Mouse (Mus musculus) erythroblast, embryonic 14.5 days (primary cell): ENCODE measurements around the gene Dlgap5. TPM values are rescaled to one million over a fixed set of nuclear protein-coding genes. Genes with fewer than 3 reads are reported as not detected.

Source experiments
- H3K27me3 ChIP-seq: 2 replicates; pipeline ENCODE4 v1.6.1; 2012; ENCODE audit warnings: inconsistent platforms; ENCODE audit not compliant: control insufficient read depth
- H3K36me3 ChIP-seq: 2 replicates; pipeline ENCODE4 v1.6.1; 2012; ENCODE audit warnings: mild to moderate bottlenecking, inconsistent platforms; ENCODE audit not compliant: control insufficient read depth
- H3K4me1 ChIP-seq: 2 replicates; pipeline ENCODE4 v1.6.1; 2012; ENCODE audit warnings: inconsistent platforms; ENCODE audit not compliant: control insufficient read depth
- H3K4me3 ChIP-seq: replicated peaks from 2 replicates; pipeline ENCODE3; 2012; ENCODE audit warnings: moderate library complexity, mild to moderate bottlenecking, inconsistent platforms
- H3K9me3 ChIP-seq: 2 replicates; pipeline ENCODE4 v1.6.1; 2012; ENCODE audit warnings: low read length, inconsistent platforms, mixed read lengths; ENCODE audit not compliant: control insufficient read depth
- GATA1 ChIP-seq: IDR thresholded peaks from 2 replicates; pipeline ENCODE4 v1.6.1; 2012; ENCODE audit warnings: low read length, inconsistent platforms, mixed read lengths
- TAL1 ChIP-seq: IDR thresholded peaks from 3 replicates; pipeline ENCODE4 v1.6.1; 2012; ENCODE audit warnings: low read length, inconsistent platforms, mixed read lengths
- polyA plus RNA-seq: library from polyadenylated mRNA; stranded (reverse); fragments of >175 nt; gene quantifications from 2 replicates; pipeline ENCODE4 v1.2.3, GENCODE M21; 2012

Gene Dlgap5
- polyA plus RNA-seq, 1 experiment: 2.1 TPM

DNA sequence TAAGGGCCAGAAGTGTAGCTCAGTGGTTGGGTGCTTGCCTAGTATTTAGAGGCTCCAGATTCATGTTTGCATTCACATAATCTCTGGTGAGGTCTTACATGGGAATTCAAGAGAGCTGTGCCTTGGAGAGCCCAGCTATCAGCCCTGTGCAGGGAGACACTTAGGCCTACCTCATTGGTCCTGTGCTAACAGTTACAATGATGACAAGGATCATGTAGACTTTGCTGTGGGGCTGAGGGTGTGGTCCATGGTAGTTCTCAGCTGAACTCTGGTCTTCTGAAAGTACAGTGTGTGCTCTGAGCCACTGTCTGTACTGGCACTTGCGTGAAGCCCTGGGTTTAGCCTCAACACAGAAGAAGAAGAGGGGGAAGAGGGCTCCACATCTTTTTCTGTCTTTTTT, 71.5 kb downstream of the Dlgap5 start:
- no peak for TF ChIP-seq TAL1
- no peak for TF ChIP-seq GATA1

DNA sequence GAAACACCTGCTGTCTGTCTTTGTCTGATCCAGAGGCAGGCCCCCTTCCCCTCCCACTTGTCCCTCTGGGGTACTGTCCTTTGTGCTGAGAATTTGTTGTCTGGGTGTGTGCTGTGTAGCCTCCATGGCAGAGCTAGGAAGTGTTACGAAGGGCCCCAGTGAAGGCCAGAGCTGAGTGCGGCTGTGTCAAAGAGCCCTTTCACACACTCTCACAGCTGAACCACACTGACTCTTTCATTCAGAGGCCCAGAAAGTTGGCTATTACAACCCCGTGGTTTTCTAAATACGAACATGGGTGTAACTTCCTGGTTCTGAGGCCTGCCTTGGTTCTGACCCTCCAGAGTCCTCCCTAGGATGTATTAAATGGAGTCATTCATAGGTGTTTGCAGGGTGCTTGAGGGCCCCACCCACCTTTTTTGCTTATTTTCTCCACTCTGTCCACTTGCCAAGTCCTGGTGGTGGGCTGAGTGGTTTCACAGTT, 76.4 kb downstream of the Dlgap5 start:
- H3K9me3 ChIP-seq: no peaks in the 10 kb centered on the region
- TF ChIP-seq TAL1 (no peak), GATA1 (no peak)

More for the DNA sequence above, 71.5 kb downstream of the Dlgap5 start:
- Histone ChIP-seq H3K4me1 (peaks cover 9% of the 10 kb centered on the region), H3K27me3 (no peaks in the 10 kb centered on the region), H3K36me3 (no peaks in the 10 kb centered on the region), H3K4me3 (no peak overlapping the region), H3K9me3 (no peaks in the 10 kb centered on the region)

DNA sequence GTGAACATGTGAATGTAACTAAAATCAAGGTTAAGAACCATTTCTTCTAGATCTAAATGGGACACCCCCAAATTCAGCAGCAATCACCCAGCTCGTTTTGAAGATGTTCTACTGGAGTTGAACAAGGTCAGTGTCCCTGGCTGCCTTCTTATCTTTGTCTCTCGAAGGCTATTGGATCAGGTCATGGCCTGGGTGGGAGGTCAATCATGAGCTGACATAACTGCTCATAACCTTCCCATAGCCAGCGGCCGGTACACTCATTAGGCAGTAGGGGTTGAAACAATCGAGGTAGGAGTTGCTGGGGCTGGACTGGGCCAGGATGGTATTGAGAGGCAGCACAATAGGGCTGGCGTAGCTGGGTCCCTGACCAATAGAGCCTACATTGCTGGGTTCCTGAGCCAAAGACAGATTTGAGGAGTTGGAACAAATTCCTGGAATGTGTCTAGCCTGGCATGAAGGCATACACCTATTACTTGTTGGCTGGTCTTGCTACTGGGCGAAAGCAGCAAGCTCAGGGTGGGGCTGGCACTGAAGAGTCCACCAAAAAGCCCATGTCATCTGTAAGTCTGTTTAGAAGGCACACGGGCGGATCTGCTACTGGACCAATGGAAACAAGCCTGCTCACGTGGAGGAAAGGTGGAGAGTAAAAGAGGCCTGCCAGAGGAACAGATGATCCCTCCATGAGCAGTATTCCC, 77.8 kb downstream of the Dlgap5 start:
- Histone ChIP-seq H3K27me3 (no peaks in the 10 kb centered on the region), H3K4me1 (peaks cover 7% of the 10 kb centered on the region), H3K36me3 (no peaks in the 10 kb centered on the region), H3K9me3 (no peaks in the 10 kb centered on the region), H3K4me3 (no peak overlapping the region)
- TF ChIP-seq GATA1 (no peak), TAL1 (no peak)

More for the DNA sequence above, 76.4 kb downstream of the Dlgap5 start:
- no peaks in the 10 kb centered on the region for H3K27me3 ChIP-seq
- H3K4me1 ChIP-seq: peaks cover 12% of the 10 kb centered on the region
- H3K36me3 ChIP-seq: no peaks in the 10 kb centered on the region
- H3K4me3 ChIP-seq: no peak overlapping the region

Other genes with a start within 250 kb of the Dlgap5 start
- 2.3 and 2.4 TPM in 2 replicates for gene Gch1, start 229.0 kb downstream of the Dlgap5 start, polyA plus RNA-seq
- 1.1 and 1.5 TPM in 2 replicates for gene Wdhd1, start 141.6 kb downstream of the Dlgap5 start, polyA plus RNA-seq
- gene Socs4, start 141.5 kb downstream of the Dlgap5 start, polyA plus RNA-seq: 0.11 and 0.18 TPM in 2 replicates
- gene Mapk1ip1l, start 120.1 kb downstream of the Dlgap5 start, polyA plus RNA-seq: 6.5 and 10.4 TPM in 2 replicates
- gene Lgals3, start 50.7 kb downstream of the Dlgap5 start, polyA plus RNA-seq: 1.9 and 3.3 TPM in 2 replicates
- gene Fbxo34, start 32.0 kb upstream of the Dlgap5 start, polyA plus RNA-seq: 5.5 and 7.0 TPM in 2 replicates
- gene Atg14, start 152.2 kb upstream of the Dlgap5 start, polyA plus RNA-seq: 3.8 and 5.0 TPM in 2 replicates
- 0.18 and 0.29 TPM in 2 replicates for gene Ktn1, start 230.0 kb upstream of the Dlgap5 start, polyA plus RNA-seq